13 mouse cellular contexts compared by ENCODE assay signal in genomic region chr19:10768694-10769428, GRCm38 (mm10). TPM values are rescaled to one million over a fixed set of nuclear protein-coding genes. Genes with fewer than 3 reads are reported as not detected.
DNase-seq lines count a peak whose midpoint lies in the region; ATAC-seq lines count a peak whose summit lies in the region.
"Had no signal": no experiment of that assay in that cellular context is flagged by ENCODE, and none has a peak within 500 bp of the region (broad histone marks: within the 10 kb centered on the region; RNA-seq: fewer than 3 reads in every experiment).

No protein-coding gene starts in this region.

- H3K4me1 ChIP-seq in hindbrain, embryonic 11.5 days (replicated peaks; ENCODE audit: control insufficient read depth, insufficient read depth, low read length), result no peaks in the 10 kb centered on the region; the same call in 1 of the 2 replicates
- H3K4me1 ChIP-seq in hindbrain, embryonic 10.5 days (replicated peaks), result peaks cover 18% of the 10 kb centered on the region
- peaks cover 20% of the 10 kb centered on the region for H3K4me1 ChIP-seq in neural tube, embryonic 13.5 days (replicated peaks)

- no peak overlapping the region for H3K4me2 ChIP-seq in hindbrain, embryonic 11.5 days (replicated peaks; ENCODE audit: low read depth, low read length)
- H3K4me2 ChIP-seq in neural tube, embryonic 13.5 days, result no peak overlapping the region

- no peak overlapping the region for H3K9ac ChIP-seq in hindbrain, embryonic 11.5 days (ENCODE audit: low read depth, low read length)
- H3K9ac ChIP-seq in neural tube, embryonic 13.5 days, result no peak overlapping the region

- H3K9me3 ChIP-seq in hindbrain, embryonic 11.5 days (ENCODE audit: control insufficient read depth, low read length), result no peaks in the 10 kb centered on the region
- no peaks in the 10 kb centered on the region for H3K9me3 ChIP-seq in hindbrain, embryonic 10.5 days
- H3K9me3 ChIP-seq in neural tube, embryonic 13.5 days, result no peaks in the 10 kb centered on the region

- 0 out of 2 replicates have a peak overlapping the region, but pooled peaks have one; percentile 31 for H3K27ac ChIP-seq in hindbrain, embryonic 11.5 days (ENCODE audit: low read depth, low read length)
- H3K27ac ChIP-seq in hindbrain, embryonic 10.5 days, result no peak overlapping the region
- peak overlapping the region; percentile 83 for H3K27ac ChIP-seq in neural tube, embryonic 13.5 days (replicated peaks)
- H3K27ac ChIP-seq: macrophage had no signal

- DNase-seq in cerebellum, adult 8-10 months, result peak; percentile 22
- DNase-seq in cerebellum, adult 9-10 months, result no peak
- DNase-seq in hindbrain, embryonic 11.5 days (ENCODE audit: low spot score), result no peak
- DNase-seq in hindbrain, embryonic 10.5 days (ENCODE audit: low spot score), result no peak
- no peak for DNase-seq in neural tube, embryonic 10.5 days (ENCODE audit: extremely low spot score, low spot score)
- DNase-seq in liver, result no peak
- no peak for DNase-seq in urinary bladder, adult 18-20 months (ENCODE audit: low spot score in 2 of 2)
- DNase-seq: cerebellum, adult 9-11 months; kidney, postnatal 14 days; lung, adult 18-20 months had no signal

- no peak for ATAC-seq in hindbrain, embryonic 11.5 days (ENCODE audit: low FRiP score)
- peak; percentile 54; the same call in 1 of the 2 replicates for ATAC-seq in neural tube, embryonic 13.5 days (ENCODE audit: low read depth)

- no peaks in the 10 kb centered on the region for H3K27me3 ChIP-seq in hindbrain, embryonic 11.5 days (ENCODE audit: control insufficient read depth, insufficient read depth, low read length)
- H3K27me3 ChIP-seq in hindbrain, embryonic 10.5 days (ENCODE audit: insufficient read depth, poor library complexity, severe bottlenecking), result no peaks in the 10 kb centered on the region
- H3K27me3 ChIP-seq in neural tube, embryonic 13.5 days, result no peaks in the 10 kb centered on the region
- H3K27me3 ChIP-seq: CH12.LX had no signal

- H3K4me3 ChIP-seq in hindbrain, embryonic 11.5 days (ENCODE audit: low read depth, low read length), result no peak overlapping the region
- no peak overlapping the region for H3K4me3 ChIP-seq in hindbrain, embryonic 10.5 days
- no peak overlapping the region for H3K4me3 ChIP-seq in neural tube, embryonic 13.5 days

- no peaks in the 10 kb centered on the region for H3K36me3 ChIP-seq in hindbrain, embryonic 11.5 days (ENCODE audit: control insufficient read depth, insufficient read depth, low read length)
- no peaks in the 10 kb centered on the region for H3K36me3 ChIP-seq in hindbrain, embryonic 10.5 days
- H3K36me3 ChIP-seq in neural tube, embryonic 13.5 days, result no peaks in the 10 kb centered on the region

- WGBS in hindbrain, embryonic 11.5 days, result 71% methylated on average over 6 of the region's 6 CpGs
- 69% methylated on average over 6 of the region's 6 CpGs for WGBS in hindbrain, embryonic 10.5 days
- WGBS in neural tube, embryonic 13.5 days, result 73% methylated on average over 6 of the region's 6 CpGs

RNA-seq across cellular contexts. Expression of gene Cd5, which starts 30.1 kb away (rescaled TPM):
- polyA plus RNA-seq in hindbrain, embryonic 11.5 days (2014; fragmentation: Nextera tagmentation; extraction: Ambion mirVana), result not detected in 2 replicates
- polyA plus RNA-seq in hindbrain, embryonic 10.5 days (2016; fragmentation: Nextera tagmentation; extraction: Ambion mirVana), result 0.14 and 0.18 TPM in 2 replicates
- polyA plus RNA-seq in neural tube, embryonic 13.5 days (2015; fragmentation: Nextera tagmentation; extraction: Ambion mirVana), result 0.54 and 0.58 TPM in 2 replicates
